Mouse (Mus musculus) brain, embryonic 14.5 days (tissue): ENCODE data around the gene Mrps6.

Source experiments
- CTCF ChIP-seq: fragments of 200-500 bp; IDR thresholded peaks from 2 replicates; pipeline ENCODE4 v1.5.1; 2012; ENCODE audit warnings: inconsistent platforms, mild to moderate bottlenecking, moderate library complexity, borderline replicate concordance; ENCODE audit not compliant: insufficient read depth, insufficient read length; ENCODE audit errors: extremely low read depth
- POLR2A ChIP-seq: fragments of 200-500 bp; IDR thresholded peaks from 2 replicates; pipeline ENCODE4 v1.6.1; 2012; ENCODE audit warnings: mild to moderate bottlenecking, inconsistent platforms, borderline replicate concordance; ENCODE audit not compliant: poor library complexity, insufficient read depth, insufficient read length, severe bottlenecking; ENCODE audit errors: extremely low read depth

GRCm38 (mm10) chr16:92036701-92037100, 21.4 kb upstream of the Mrps6 start:
- TF ChIP-seq CTCF: no peak
- TF ChIP-seq POLR2A: no peak
